Mouse (Mus musculus): Measurements from ENCODE around the gene Tex9.

DNA sequence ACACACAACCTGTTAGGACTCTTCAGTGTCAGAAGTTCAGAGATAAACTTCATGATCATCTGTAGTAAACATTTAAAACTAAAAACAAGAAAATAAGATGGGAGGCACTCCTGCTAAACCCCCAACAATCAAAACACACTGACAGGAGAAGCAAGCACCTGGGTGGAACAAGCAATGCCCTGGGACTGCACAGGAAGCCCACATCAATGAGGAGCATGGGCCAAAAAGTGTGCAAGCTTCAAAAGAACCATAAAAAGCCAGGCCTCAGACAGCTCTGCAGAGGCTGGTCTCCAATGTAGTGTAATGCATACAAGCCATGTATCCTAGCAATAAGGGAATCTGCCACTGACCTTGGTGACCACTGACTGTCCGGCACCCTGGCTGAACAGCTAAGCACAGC, 12.7 kb downstream of the Tex9 start:
- TF ChIP-seq EP300 (IDR thresholded peaks at IDR 0.05; ENCODE audit: low read depth) (no peak), CTCF (IDR thresholded peaks at IDR 0.05; ENCODE audit: low read depth) (no peak)
